Mouse (Mus musculus) myocyte (in vitro differentiated cells): ENCODE results near the gene Cfap99.

Source experiments
- CEBPB ChIP-seq: IDR thresholded peaks from 2 replicates; pipeline ENCODE4 v1.6.1; 2011; ENCODE audit warnings: mild to moderate bottlenecking, moderate library complexity; ENCODE audit not compliant: poor library complexity, insufficient read depth, severe bottlenecking
- E2F4 ChIP-seq: IDR thresholded peaks from one replicate; pipeline ENCODE4 v1.6.1; 2011; ENCODE audit warnings: mild to moderate bottlenecking, control low read depth, moderate library complexity; ENCODE audit not compliant: insufficient read depth
- MAX ChIP-seq: IDR thresholded peaks from one replicate; pipeline ENCODE4 v1.6.1; 2011; ENCODE audit warnings: low read depth, mild to moderate bottlenecking, control low read depth
- POLR2A ChIP-seq: IDR thresholded peaks from one replicate; pipeline ENCODE4 v1.6.1; 2011; ENCODE audit warnings: low read depth, mild to moderate bottlenecking, control low read depth, moderate library complexity; ENCODE audit not compliant: insufficient read length
- POLR2AphosphoS2 ChIP-seq: IDR thresholded peaks from one replicate; pipeline ENCODE4 v1.6.1; 2011; ENCODE audit warnings: low read depth, control low read depth; ENCODE audit not compliant: insufficient read length
- SRF ChIP-seq: IDR thresholded peaks from one replicate; pipeline ENCODE4 v1.6.1; 2011; ENCODE audit warnings: low read depth; ENCODE audit not compliant: control insufficient read depth, insufficient read length
- TCF12 ChIP-seq: IDR thresholded peaks from one replicate; pipeline ENCODE4 v1.6.1; 2011; ENCODE audit warnings: mild to moderate bottlenecking, control low read depth; ENCODE audit not compliant: poor library complexity, insufficient read depth, severe bottlenecking
- TCF3 ChIP-seq: IDR thresholded peaks from one replicate; pipeline ENCODE4 v1.6.1; 2011; ENCODE audit warnings: low read depth, control low read depth; ENCODE audit not compliant: insufficient read length
- USF1 ChIP-seq: IDR thresholded peaks from one replicate; pipeline ENCODE4 v1.6.1; 2011; ENCODE audit warnings: low read depth, mild to moderate bottlenecking, control low read depth, moderate library complexity

GRCm38 (mm10) chr5:34372541-34372940, 84.1 kb downstream of the Cfap99 start:
- TF ChIP-seq POLR2A: no peak
- TF ChIP-seq CEBPB: no peak
- no peak for TF ChIP-seq POLR2AphosphoS2
- TF ChIP-seq TCF12: no peak
- TF ChIP-seq USF1: no peak
- TF ChIP-seq MAX: no peak
- no peak for TF ChIP-seq SRF
- no peak for TF ChIP-seq E2F4
- no peak for TF ChIP-seq TCF3
